Mouse (Mus musculus): ENCODE measurements at regions not wholly inside any gene's neighbourhood (a gene's known extent, or its start where the extent isn't known, plus 50 kb on each side); places are given as distances from the start of the nearest gene placed in this dataset.
"Not testable (repeated sequence)": the region's sequence is repeated elsewhere in the genome, so short reads cannot be mapped to it uniquely, and the experiment has no call there.

- not testable (repeated sequence) for H3K36me3 ChIP-seq (ENCODE audit: control insufficient read depth, insufficient read depth, low read length); H3K4me1 ChIP-seq (ENCODE audit: control insufficient read depth, insufficient read depth, low read length); H3K27me3 ChIP-seq (ENCODE audit: control insufficient read depth, insufficient read depth, low read length); H3K9me3 ChIP-seq (ENCODE audit: control insufficient read depth, low read length); H3K4me2 ChIP-seq (ENCODE audit: low read depth, low read length); ATAC-seq (ENCODE audit: low read depth); H3K4me3 ChIP-seq (ENCODE audit: low read depth, low read length); H3K9ac ChIP-seq (replicated peaks; ENCODE audit: low read depth, low read length); H3K27ac ChIP-seq (ENCODE audit: low read depth, low read length)
- 92% methylated on average over 17 of the region's 17 CpGs for WGBS
Observed at GRCm38 (mm10) chr17:27279491-27280288, 75.4 kb upstream of the Lemd2 start.

DNA sequence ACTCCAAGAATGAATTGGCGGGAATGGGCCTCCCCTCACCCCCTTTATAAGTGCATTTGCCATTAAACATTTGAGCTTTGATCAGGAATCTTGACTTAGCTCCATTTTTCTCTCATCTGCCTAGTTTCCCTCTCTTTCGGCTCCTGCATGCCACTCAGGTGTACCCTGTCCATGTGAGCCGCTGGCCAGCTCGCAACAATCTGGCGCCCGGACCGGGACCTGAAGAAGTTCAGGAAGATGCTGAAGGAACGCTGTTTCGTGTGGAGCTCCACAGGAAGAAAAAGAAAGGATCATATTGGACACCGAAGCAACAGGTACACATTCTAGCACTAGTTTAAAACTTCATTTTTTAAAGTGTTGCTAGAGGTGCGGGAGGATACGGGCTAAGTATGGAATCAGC is 73.5 kb upstream of the Lemd2 start:
- H3K36me3 ChIP-seq (ENCODE audit: control insufficient read depth, insufficient read depth, low read length); H3K4me1 ChIP-seq (ENCODE audit: control insufficient read depth, insufficient read depth, low read length); H3K9ac ChIP-seq (replicated peaks; ENCODE audit: low read depth, low read length); H3K27me3 ChIP-seq (ENCODE audit: control insufficient read depth, insufficient read depth, low read length); H3K4me3 ChIP-seq (ENCODE audit: low read depth, low read length); H3K4me2 ChIP-seq (ENCODE audit: low read depth, low read length); H3K27ac ChIP-seq (ENCODE audit: low read depth, low read length); ATAC-seq (ENCODE audit: low read depth); H3K9me3 ChIP-seq (ENCODE audit: control insufficient read depth, low read length): not testable (repeated sequence)
- WGBS: 95% methylated on average over 12 of the region's 12 CpGs

DNA sequence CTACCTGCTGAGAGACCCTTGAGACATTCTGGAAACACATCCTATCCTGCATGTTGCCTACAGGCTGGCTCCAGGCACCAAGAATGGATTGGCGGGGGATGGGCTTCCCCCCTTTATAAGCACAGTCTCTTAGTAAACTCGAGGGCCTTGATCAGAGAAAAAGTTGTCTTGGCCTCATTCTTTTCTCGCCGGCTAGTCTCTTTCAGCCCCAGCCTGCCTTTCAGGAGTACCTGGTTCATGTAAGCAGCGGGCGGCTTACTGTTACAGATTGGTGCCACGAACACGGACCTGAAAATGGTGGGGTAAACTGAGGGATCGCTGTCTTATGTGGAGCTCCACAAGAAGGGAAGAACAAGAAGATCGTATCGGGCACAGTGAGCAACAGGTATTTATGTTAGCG is 67.5 kb upstream of the Lemd2 start:
- H3K4me2 ChIP-seq (ENCODE audit: low read depth, low read length); H3K9me3 ChIP-seq (ENCODE audit: control insufficient read depth, low read length); H3K27me3 ChIP-seq (ENCODE audit: control insufficient read depth, insufficient read depth, low read length); H3K9ac ChIP-seq (replicated peaks; ENCODE audit: low read depth, low read length); H3K27ac ChIP-seq (ENCODE audit: low read depth, low read length); H3K4me1 ChIP-seq (ENCODE audit: control insufficient read depth, insufficient read depth, low read length); ATAC-seq (ENCODE audit: low read depth); H3K4me3 ChIP-seq (ENCODE audit: low read depth, low read length); H3K36me3 ChIP-seq (ENCODE audit: control insufficient read depth, insufficient read depth, low read length): not testable (repeated sequence)
- 92% methylated on average over 12 of the region's 12 CpGs for WGBS

DNA sequence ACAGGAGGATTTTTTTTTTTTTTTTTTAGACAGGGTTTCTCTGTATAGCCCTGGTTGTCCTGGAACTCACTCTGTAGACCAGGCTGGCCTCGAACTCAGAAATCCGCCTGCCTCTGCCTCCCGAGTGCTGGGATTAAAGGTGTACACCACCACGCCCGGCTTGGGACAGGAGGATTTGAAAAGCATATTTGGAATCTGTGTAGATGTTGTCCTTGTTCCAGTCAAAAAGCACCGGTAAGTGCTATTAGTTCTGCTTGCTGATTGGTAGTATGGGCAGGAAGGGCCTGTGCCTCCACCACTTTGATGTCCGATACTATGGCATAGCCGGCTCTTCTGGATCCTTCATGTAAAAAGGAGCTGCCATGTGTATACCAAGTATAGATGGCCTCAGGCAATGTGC is 66.5 kb upstream of the Lemd2 start:
- 96% methylated on average over 8 of the region's 8 CpGs for WGBS
- ATAC-seq (ENCODE audit: low read depth): not testable (repeated sequence)

DNA sequence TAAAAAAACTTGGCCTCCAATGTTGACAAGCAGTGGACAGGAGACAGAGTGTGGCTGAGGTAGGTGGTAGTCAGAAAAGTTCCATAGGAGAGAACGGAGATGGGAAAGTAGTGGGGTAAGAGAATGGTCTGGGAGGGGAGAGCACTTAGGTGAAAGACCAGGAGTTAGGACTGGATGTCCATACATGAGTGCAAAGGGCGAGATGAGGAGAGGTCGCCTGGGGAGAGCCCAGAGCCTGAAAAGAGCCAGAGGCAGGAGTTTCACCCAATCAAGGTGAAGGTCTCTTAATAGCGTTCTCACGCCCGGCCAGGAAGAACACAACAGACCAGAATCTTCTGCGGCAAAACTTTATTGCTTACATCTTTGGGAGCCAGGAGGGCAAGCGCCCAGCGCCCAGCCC is 60.3 kb upstream of the Lemd2 start:
- H3K4me3 ChIP-seq (ENCODE audit: low read depth, low read length); ATAC-seq (ENCODE audit: low read depth); H3K36me3 ChIP-seq (ENCODE audit: control insufficient read depth, insufficient read depth, low read length); H3K27me3 ChIP-seq (ENCODE audit: control insufficient read depth, insufficient read depth, low read length); H3K9ac ChIP-seq (replicated peaks; ENCODE audit: low read depth, low read length); H3K9me3 ChIP-seq (ENCODE audit: control insufficient read depth, low read length); H3K27ac ChIP-seq (ENCODE audit: low read depth, low read length); H3K4me2 ChIP-seq (ENCODE audit: low read depth, low read length); H3K4me1 ChIP-seq (ENCODE audit: control insufficient read depth, insufficient read depth, low read length): not testable (repeated sequence)
- 94% methylated on average over 7 of the region's 9 CpGs for WGBS

More for the DNA sequence above, 66.5 kb upstream of the Lemd2 start:
- H3K4me1 ChIP-seq (ENCODE audit: control insufficient read depth, insufficient read depth, low read length); H3K4me3 ChIP-seq (ENCODE audit: low read depth, low read length); H3K27ac ChIP-seq (ENCODE audit: low read depth, low read length); H3K9me3 ChIP-seq (ENCODE audit: control insufficient read depth, low read length); H3K36me3 ChIP-seq (ENCODE audit: control insufficient read depth, insufficient read depth, low read length); H3K4me2 ChIP-seq (ENCODE audit: low read depth, low read length); H3K9ac ChIP-seq (replicated peaks; ENCODE audit: low read depth, low read length); H3K27me3 ChIP-seq (ENCODE audit: control insufficient read depth, insufficient read depth, low read length): not testable (repeated sequence)

- Histone ChIP-seq H3K27ac (ENCODE audit: low read depth, low read length) (no peak overlapping the region), H3K36me3 (ENCODE audit: control insufficient read depth, insufficient read depth, low read length) (no peaks in the 10 kb centered on the region), H3K4me2 (ENCODE audit: low read depth, low read length) (no peak overlapping the region), H3K9me3 (ENCODE audit: control insufficient read depth, low read length) (no peaks in the 10 kb centered on the region), H3K27me3 (ENCODE audit: control insufficient read depth, insufficient read depth, low read length) (no peaks in the 10 kb centered on the region), H3K4me3 (ENCODE audit: low read depth, low read length) (no peak overlapping the region), H3K4me1 (ENCODE audit: control insufficient read depth, insufficient read depth, low read length) (no peaks in the 10 kb centered on the region), H3K9ac (replicated peaks; ENCODE audit: low read depth, low read length) (no peak overlapping the region)
- 82% methylated on average over 4 of the region's 4 CpGs for WGBS
- no peak for ATAC-seq (ENCODE audit: low read depth)
Observed at GRCm38 (mm10) chr17:27262607-27263006, 58.3 kb upstream of the Lemd2 start.

GRCm38 (mm10) chr17:27261981-27262380 is 57.7 kb upstream of the Lemd2 start:
- no peaks in the 10 kb centered on the region for H3K4me1 ChIP-seq (ENCODE audit: control insufficient read depth, insufficient read depth, low read length)
- no peaks in the 10 kb centered on the region for H3K27me3 ChIP-seq (ENCODE audit: control insufficient read depth, insufficient read depth, low read length)
- H3K4me3 ChIP-seq (ENCODE audit: low read depth, low read length): no peak overlapping the region
- no peak overlapping the region for H3K27ac ChIP-seq (ENCODE audit: low read depth, low read length)
- H3K9ac ChIP-seq (replicated peaks; ENCODE audit: low read depth, low read length): no peak overlapping the region
- H3K9me3 ChIP-seq (ENCODE audit: control insufficient read depth, low read length): no peaks in the 10 kb centered on the region
- no peak overlapping the region for H3K4me2 ChIP-seq (ENCODE audit: low read depth, low read length)
- no peak for ATAC-seq (ENCODE audit: low read depth)
- 90% methylated on average over 9 of the region's 9 CpGs for WGBS
- no peaks in the 10 kb centered on the region for H3K36me3 ChIP-seq (ENCODE audit: control insufficient read depth, insufficient read depth, low read length)

DNA sequence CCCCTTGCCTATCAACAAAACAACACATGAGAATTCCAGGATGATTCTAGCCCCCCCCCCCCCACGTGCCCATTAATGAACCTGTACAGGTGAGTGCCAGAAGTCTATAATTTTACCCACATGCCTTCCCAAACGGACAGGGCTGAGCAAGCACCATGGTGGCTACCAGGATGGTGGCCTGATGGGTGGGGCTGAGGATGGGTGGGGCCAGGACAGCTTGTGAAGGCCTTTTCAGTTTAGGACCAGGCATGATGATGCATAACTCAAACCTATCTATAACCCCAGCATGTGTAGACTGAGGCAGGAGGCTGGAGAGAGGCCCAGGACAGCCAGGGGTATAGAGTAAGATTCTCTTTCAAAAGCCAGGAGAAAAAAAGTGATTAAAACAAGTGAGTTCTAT is 57.0 kb upstream of the Lemd2 start:
- WGBS: 75% methylated on average over 2 of the region's 2 CpGs
- ATAC-seq (ENCODE audit: low read depth): no peak
- Histone ChIP-seq H3K27ac (ENCODE audit: low read depth, low read length) (no peak overlapping the region), H3K27me3 (ENCODE audit: control insufficient read depth, insufficient read depth, low read length) (no peaks in the 10 kb centered on the region), H3K9me3 (ENCODE audit: control insufficient read depth, low read length) (no peaks in the 10 kb centered on the region), H3K4me3 (ENCODE audit: low read depth, low read length) (no peak overlapping the region), H3K36me3 (ENCODE audit: control insufficient read depth, insufficient read depth, low read length) (no peaks in the 10 kb centered on the region), H3K4me2 (ENCODE audit: low read depth, low read length) (no peak overlapping the region), H3K9ac (replicated peaks; ENCODE audit: low read depth, low read length) (no peak overlapping the region), H3K4me1 (ENCODE audit: control insufficient read depth, insufficient read depth, low read length) (no peaks in the 10 kb centered on the region)

DNA sequence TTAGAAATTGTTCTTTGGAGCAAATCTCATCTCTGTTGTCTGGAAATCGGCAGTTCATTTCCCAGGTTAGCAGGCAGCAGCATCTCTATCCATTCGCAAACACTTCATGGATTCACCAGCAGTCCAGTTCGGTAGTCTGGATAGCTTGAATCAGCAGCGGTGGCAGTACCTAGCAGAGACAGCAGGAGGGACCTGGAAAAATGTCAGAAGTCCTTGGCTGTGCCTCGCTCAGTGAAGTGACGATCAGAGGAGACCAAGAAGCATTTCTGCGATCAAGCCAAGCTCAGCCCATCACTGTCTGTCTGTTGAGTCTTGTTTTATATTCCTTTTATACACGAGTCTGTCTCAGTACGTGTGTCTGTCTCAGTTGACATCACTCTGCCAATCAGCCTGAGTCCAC is 55.8 kb upstream of the Lemd2 start:
- Histone ChIP-seq H3K27ac (ENCODE audit: low read depth, low read length) (no peak overlapping the region), H3K27me3 (ENCODE audit: control insufficient read depth, insufficient read depth, low read length) (no peaks in the 10 kb centered on the region), H3K9ac (replicated peaks; ENCODE audit: low read depth, low read length) (no peak overlapping the region), H3K4me2 (ENCODE audit: low read depth, low read length) (no peak overlapping the region), H3K36me3 (ENCODE audit: control insufficient read depth, insufficient read depth, low read length) (no peaks in the 10 kb centered on the region), H3K4me1 (ENCODE audit: control insufficient read depth, insufficient read depth, low read length) (no peaks in the 10 kb centered on the region), H3K4me3 (ENCODE audit: low read depth, low read length) (no peak overlapping the region), H3K9me3 (ENCODE audit: control insufficient read depth, low read length) (no peaks in the 10 kb centered on the region)
- 95% methylated on average over 9 of the region's 9 CpGs for WGBS
- ATAC-seq (ENCODE audit: low read depth): no peak
